Mouse (Mus musculus): Measurements from ENCODE around the gene Ncaph2. TPM values are rescaled to one million over a fixed set of nuclear protein-coding genes. Genes with fewer than 3 reads are reported as not detected.

Ncaph2 gene
- polyA plus RNA-seq, 3 experiments from 2014 or later = 145 to 237 (median 180) TPM

DNA sequence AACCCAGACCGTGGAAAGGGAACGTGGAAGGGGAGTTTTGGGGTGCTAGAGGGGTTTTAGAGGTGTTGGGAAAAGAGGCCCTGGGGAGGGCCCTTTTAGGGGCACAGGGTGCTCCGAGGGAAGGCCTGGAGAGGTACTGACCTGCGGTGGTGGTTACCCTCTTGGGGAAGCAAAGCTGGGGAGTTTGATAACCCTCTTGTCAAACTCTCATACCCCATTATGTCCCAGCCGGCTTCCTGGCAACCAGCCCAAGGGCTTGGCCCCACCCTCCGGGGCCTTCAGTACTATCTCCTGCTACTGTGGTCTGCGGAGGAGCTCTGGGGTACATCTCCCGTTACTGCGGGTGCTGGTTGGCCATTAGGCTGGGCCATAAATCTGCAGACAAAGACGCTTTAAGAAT, 23.9 kb downstream of the Ncaph2 start:
- no peak for ATAC-seq

- ATAC-seq = no peak
These were observed 29.1 kb downstream of the Ncaph2 start, which contains the start of gene Klhdc7b for GRCm38 (mm10) chr15:89384617-89385016. Gene Klhdc7b, plus strand, starts transcription at chr15:89384917.

DNA sequence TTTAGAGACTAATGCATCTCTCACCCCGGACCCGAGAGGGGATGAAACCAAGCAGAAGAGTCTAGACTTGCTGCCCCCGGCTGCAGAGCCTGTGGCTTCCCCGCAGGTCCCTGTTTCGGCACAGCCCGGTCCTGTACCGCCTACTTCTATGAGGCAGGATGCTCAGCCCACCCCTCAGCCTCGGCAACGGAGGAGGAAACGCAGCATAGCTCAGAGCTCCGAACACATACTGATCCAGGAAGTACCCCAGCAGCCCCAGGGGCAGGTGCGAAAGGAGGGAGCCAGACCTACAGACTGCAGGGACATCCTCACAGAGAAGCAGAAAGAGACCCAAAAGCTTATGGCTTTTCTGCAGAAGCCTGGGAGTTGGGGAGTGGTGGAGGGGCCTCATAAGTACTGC, 31.6 kb downstream of the Ncaph2 start:
- ATAC-seq = peak; percentile 77

GRCm38 (mm10) chr15:89390081-89390480, 34.6 kb downstream of the Ncaph2 start:
- no peak for ATAC-seq

DNA sequence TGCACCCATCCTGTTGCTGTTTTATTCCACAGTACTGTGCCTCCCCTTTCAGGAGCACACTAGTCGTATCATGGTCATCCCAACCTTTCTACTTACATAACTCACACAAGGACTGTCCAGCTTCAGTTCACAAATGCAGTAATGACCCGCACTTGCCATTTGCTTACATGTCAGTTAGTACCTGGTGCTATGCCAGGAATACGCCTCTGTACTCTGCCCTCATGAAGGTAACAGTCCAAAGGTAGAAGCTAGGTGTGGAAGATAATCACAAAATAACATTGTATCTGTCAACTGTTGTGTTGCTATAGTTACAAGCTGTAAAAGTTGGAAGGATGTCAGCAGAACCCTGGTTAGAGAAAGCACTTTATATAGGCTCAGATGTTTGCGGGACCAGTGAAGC, 41.4 kb downstream of the Ncaph2 start:
- ATAC-seq = no peak

GRCm38 (mm10) chr15:89398146-89398545, 42.6 kb downstream of the Ncaph2 start:
- ATAC-seq = no peak

GRCm38 (mm10) chr15:89399716-89400115, 44.2 kb downstream of the Ncaph2 start:
- no peak for ATAC-seq

DNA sequence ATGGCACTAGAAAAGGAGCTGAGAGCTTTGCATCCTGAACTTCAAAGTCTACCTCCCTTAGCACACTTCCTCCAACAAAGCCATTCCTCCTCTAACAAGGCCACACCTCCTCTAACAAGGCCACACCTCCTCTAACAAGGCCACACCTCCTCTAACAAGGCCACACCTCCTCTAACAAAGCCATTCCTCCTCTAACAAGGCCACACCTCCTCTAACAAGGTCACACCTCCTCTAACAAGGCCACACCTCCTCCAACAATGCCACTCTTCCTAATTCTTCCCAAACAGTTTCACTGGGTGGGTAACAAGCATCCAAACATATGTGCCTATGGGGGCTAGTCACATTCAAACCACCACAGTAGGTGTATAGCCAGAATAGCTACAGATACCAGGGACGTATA, 47.0 kb downstream of the Ncaph2 start:
- no peak for ATAC-seq

DNA sequence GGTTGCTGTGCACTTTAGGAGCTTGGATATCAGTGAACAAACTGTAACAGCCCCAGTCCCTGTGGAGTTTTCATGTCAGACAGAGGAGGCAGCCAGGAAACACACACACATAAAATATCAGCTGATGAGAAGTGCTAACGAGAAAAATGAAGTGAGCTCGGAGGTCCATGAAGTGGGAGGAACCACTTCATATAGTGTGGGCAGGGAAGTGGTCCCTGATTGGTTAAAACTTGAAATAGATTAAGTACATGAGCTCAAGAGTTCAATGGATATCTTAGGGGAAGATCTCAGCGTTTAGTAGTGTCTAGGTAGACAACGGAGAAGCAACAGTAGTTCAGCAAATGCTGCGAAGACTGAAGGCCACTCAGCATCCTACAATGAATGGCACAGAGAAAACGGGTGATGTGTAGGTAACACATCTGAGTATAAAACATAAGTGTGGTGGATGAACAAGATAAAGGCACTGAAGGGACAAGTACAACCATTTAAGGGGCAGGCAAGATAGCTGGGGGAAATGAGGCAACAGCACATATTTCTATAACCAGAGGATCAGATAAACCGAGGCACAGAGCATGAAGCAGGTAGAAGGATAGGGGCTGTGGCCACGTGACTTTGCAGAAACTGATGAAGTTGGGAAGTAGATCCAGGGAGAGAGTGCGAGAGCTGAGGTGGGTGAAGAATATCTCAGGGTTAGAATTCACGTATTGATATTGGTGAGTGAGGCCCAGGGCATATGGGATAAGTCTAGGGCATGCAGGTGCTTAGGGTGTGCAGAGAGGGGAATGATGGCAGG, 49.5 kb downstream of the Ncaph2 start:
- ATAC-seq = no peak

- no peak for ATAC-seq
These were observed 51.2 kb downstream of the Ncaph2 start for GRCm38 (mm10) chr15:89406691-89407090.

GRCm38 (mm10) chr15:89410118-89410517, 54.6 kb downstream of the Ncaph2 start, which contains the start of gene Syce3:
Gene Syce3, minus strand, starts transcription at chr15:89410503.
- no peak for ATAC-seq

DNA sequence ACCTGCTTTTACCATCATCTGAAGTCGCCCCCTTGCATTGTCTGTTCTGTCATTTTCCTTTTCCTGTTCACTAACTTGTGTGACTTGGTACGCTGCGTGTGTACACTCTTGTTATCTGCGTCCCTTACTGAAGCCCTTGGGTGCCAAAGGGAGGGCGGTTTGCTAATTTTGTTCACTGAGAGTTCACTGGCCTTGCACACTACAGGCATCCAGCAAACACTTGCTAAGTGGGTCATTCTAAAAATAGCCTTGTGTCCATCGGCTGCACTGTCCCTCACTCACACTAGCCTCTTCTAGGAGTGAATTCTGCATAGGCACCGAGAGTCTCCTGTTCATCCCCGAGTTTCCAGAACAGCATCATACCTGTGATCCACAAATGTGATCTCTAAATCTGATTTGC, 59.8 kb downstream of the Ncaph2 start:
- ATAC-seq = no peak

DNA sequence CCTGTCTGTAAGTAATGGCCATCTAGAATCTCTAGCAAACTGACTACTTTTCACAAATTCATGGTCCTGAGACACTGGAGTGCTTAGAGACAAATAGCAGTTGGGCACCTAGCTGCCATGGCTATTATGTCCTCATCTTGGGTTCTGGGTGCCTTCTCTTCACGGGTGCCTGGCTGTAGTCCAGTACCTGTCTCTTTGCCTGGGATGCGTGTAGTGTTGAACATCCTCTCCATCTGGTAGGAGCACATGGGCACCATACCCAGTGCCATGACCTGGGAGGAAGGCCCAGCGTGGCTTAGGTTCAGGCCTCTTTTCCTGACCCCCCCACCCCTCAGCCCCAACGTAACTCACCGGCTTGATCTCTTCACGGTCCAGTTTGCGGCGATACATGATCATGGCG, 66.4 kb downstream of the Ncaph2 start:
- ATAC-seq = no peak

Other genes starting within 250 kb of the Ncaph2 start
- 10 to 100 TPM; 12.2 to 17.7 (median 17.1) TPM for gene Tubgcp6, start 232.6 kb upstream of the Ncaph2 start, polyA plus RNA-seq (2017; shearing (Covaris generic))
- gene Hdac10, start 227.0 kb upstream of the Ncaph2 start, polyA plus RNA-seq (2017; shearing (Covaris generic)) = 10 to 100 TPM in 2 of 3 experiments, 1 to 10 TPM in 1; 8.6 to 29.8 (median 25.6) TPM
- gene Mapk12, start 215.0 kb upstream of the Ncaph2 start, polyA plus RNA-seq (2017; shearing (Covaris generic)) = 1 to 10 TPM in 2 of 3 experiments, under 1 TPM in 1; 0.50 to 3.6 (median 2.8) TPM
- 10 to 100 TPM in 2 of 3 experiments, 1 to 10 TPM in 1; 8.2 to 23.6 (median 21.4) TPM for gene Mapk11, start 206.1 kb upstream of the Ncaph2 start, polyA plus RNA-seq (2017; shearing (Covaris generic))
- gene Plxnb2, start 174.9 kb upstream of the Ncaph2 start, polyA plus RNA-seq (2017; shearing (Covaris generic)) = 1 to 10 TPM; 1.0 to 3.7 (median 1.7) TPM
- 10 to 100 TPM in 2 of 3 experiments, 1 to 10 TPM in 1; 3.4 to 16.7 (median 13.6) TPM for gene Dennd6b, start 159.2 kb upstream of the Ncaph2 start, polyA plus RNA-seq (2017; shearing (Covaris generic))
- gene Ppp6r2, start 144.2 kb upstream of the Ncaph2 start, polyA plus RNA-seq (2017; shearing (Covaris generic)) = 10 to 100 TPM; 21.5 to 33.7 (median 30.1) TPM
- 100 to 1,000 TPM in 2 of 3 experiments, 10 to 100 TPM in 1; 63.2 to 112 (median 106) TPM for gene Sbf1, start 40.4 kb upstream of the Ncaph2 start, polyA plus RNA-seq (2017; shearing (Covaris generic))
- not detected for gene Adm2, start 33.0 kb upstream of the Ncaph2 start, polyA plus RNA-seq (2017; shearing (Covaris generic))
- gene Miox, start 21.3 kb upstream of the Ncaph2 start, polyA plus RNA-seq (2017; shearing (Covaris generic)) = not detected
- 10 to 100 TPM; 24.7 to 44.0 (median 34.7) TPM for gene Lmf2, start 60 bp upstream of the Ncaph2 start, polyA plus RNA-seq (2017; shearing (Covaris generic))
- 1 to 10 TPM in 1 of 3 experiments, under 1 TPM in 1, not detected in 1; 0.82 to 3.4 TPM for gene Sco2, start 18.1 kb downstream of the Ncaph2 start, polyA plus RNA-seq (2017; shearing (Covaris generic))
- under 1 TPM in 2 of 3 experiments, not detected in 1; 0.94 to 0.99 TPM for gene Tymp, start 21.3 kb downstream of the Ncaph2 start, polyA plus RNA-seq (2017; shearing (Covaris generic))
- gene Odf3b, start 23.6 kb downstream of the Ncaph2 start, polyA plus RNA-seq (2017; shearing (Covaris generic)) = 1 to 10 TPM in 2 of 3 experiments, under 1 TPM in 1; 0.41 to 2.0 (median 1.8) TPM
- under 1 TPM in 1 of 3 experiments, not detected in 2; 0.08 TPM for gene Klhdc7b, start 29.2 kb downstream of the Ncaph2 start, polyA plus RNA-seq (2017; shearing (Covaris generic))
- not detected for gene Syce3, start 54.8 kb downstream of the Ncaph2 start, polyA plus RNA-seq (2017; shearing (Covaris generic))
- under 1 TPM; 0.15 to 0.82 (median 0.45) TPM for gene Cpt1b, start 70.1 kb downstream of the Ncaph2 start, polyA plus RNA-seq (2017; shearing (Covaris generic))
- 1 to 10 TPM; 4.2 to 7.1 (median 6.1) TPM for gene C730034F03Rik, start 73.9 kb downstream of the Ncaph2 start, polyA plus RNA-seq (2017; shearing (Covaris generic))
- under 1 TPM in 1 of 3 experiments, not detected in 2; 0.28 TPM for gene Gm44502, start 74.0 kb downstream of the Ncaph2 start, polyA plus RNA-seq (2017; shearing (Covaris generic))
- 10 to 100 TPM; 45.1 to 62.2 (median 57.2) TPM for gene Chkb, start 74.2 kb downstream of the Ncaph2 start, polyA plus RNA-seq (2017; shearing (Covaris generic))
- gene Mapk8ip2, start 98.2 kb downstream of the Ncaph2 start, polyA plus RNA-seq (2017; shearing (Covaris generic)) = under 1 TPM in 2 of 3 experiments, not detected in 1; 0.08 to 0.40 TPM
- gene Arsa, start 121.7 kb downstream of the Ncaph2 start, polyA plus RNA-seq (2017; shearing (Covaris generic)) = 10 to 100 TPM in 1 of 3 experiments, 1 to 10 TPM in 2; 4.9 to 12.1 (median 6.8) TPM
- gene Shank3, start 143.9 kb downstream of the Ncaph2 start, polyA plus RNA-seq (2017; shearing (Covaris generic)) = not detected
- not detected for gene Acr, start 212.6 kb downstream of the Ncaph2 start, polyA plus RNA-seq (2017; shearing (Covaris generic))
- gene Rabl2, start 236.2 kb downstream of the Ncaph2 start, polyA plus RNA-seq (2017; shearing (Covaris generic)) = 1 to 10 TPM; 1.5 to 2.2 (median 1.5) TPM